Mouse (Mus musculus) spleen, adult 2 months (tissue): ENCODE data around the gene Adra2c. TPM values are rescaled to one million over a fixed set of nuclear protein-coding genes. Genes with fewer than 3 reads are reported as not detected.

Source experiments
- DNase-seq, 2 experiments: peaks; one replicate each; pipeline versions ENCODE4 v3.0.0 to v3.0.0-alpha.2; 2012 to 2021; ENCODE audit warnings: low spot score in 2 of 2, low read depth in 1 of 2
- H3K27ac ChIP-seq: fragments of 200-500 bp; 2 replicates; pipeline ENCODE4 v1.5.1; 2012; ENCODE audit warnings: low read length, inconsistent platforms; ENCODE audit not compliant: insufficient read depth
- H3K27me3 ChIP-seq: fragments of 200-500 bp; 2 replicates; pipeline ENCODE4 v1.6.1; 2012; ENCODE audit warnings: mild to moderate bottlenecking, moderate library complexity, low read length, inconsistent platforms; ENCODE audit not compliant: control insufficient read depth, insufficient read depth
- H3K36me3 ChIP-seq: fragments of 200-500 bp; 2 replicates; pipeline ENCODE4 v1.6.1; 2012; ENCODE audit warnings: mild to moderate bottlenecking, low read length, inconsistent platforms; ENCODE audit not compliant: control insufficient read depth, insufficient read depth
- H3K4me1 ChIP-seq: fragments of 200-500 bp; 2 replicates; pipeline ENCODE4 v1.6.1; 2011; ENCODE audit warnings: inconsistent platforms; ENCODE audit not compliant: control insufficient read depth, insufficient read depth, insufficient read length
- H3K4me3 ChIP-seq: fragments of 200-500 bp; 2 replicates; pipeline ENCODE4 v1.5.1; 2011; ENCODE audit warnings: mild to moderate bottlenecking, inconsistent platforms; ENCODE audit not compliant: insufficient read depth, insufficient read length; ENCODE audit errors: extremely low read depth
- CTCF ChIP-seq: fragments of 200-500 bp; IDR thresholded peaks from 2 replicates; pipeline ENCODE4 v1.5.1; 2011; ENCODE audit warnings: mild to moderate bottlenecking, inconsistent platforms; ENCODE audit not compliant: insufficient read depth, insufficient read length, insufficient replicate concordance; ENCODE audit errors: extremely low read depth
- POLR2A ChIP-seq: fragments of 200-500 bp; IDR thresholded peaks from 2 replicates; pipeline ENCODE4 v1.6.1; 2011; ENCODE audit warnings: low read depth, low read length, inconsistent platforms
- whole genome bisulfite sequencing: fragments of 180-500 bp; shearing (Covaris S2); methylation state at CpG from one replicate; pipeline ENCODE4 v1.1.7; 2018; 5-methylcytosine and 5-hydroxymethylcytosine counted together
- polyA plus RNA-seq: library from polyadenylated mRNA; depleted of rRNA; stranded (reverse); fragments of >200 nt; gene quantifications from 2 replicates; pipeline ENCODE4 v1.2.3, GENCODE M21; 2012

Gene Adra2c
- polyA plus RNA-seq, 1 experiment = 0.28 TPM

GRCm38 (mm10) chr5:35306692-35307091 is 28.6 kb downstream of the Adra2c start:
- Histone ChIP-seq H3K27ac (no peak overlapping the region), H3K4me1 (no peaks in the 10 kb centered on the region), H3K27me3 (no peaks in the 10 kb centered on the region), H3K4me3 (no peak overlapping the region), H3K36me3 (no peaks in the 10 kb centered on the region)
- DNase-seq = no peak
- TF ChIP-seq POLR2A = no peak
- TF ChIP-seq CTCF = no peak
- WGBS = 91% methylated on average over 1 of the region's 1 CpGs

- H3K27me3 ChIP-seq = no peaks in the 10 kb centered on the region
- no peak for TF ChIP-seq POLR2A
- TF ChIP-seq CTCF = no peak
- H3K4me3 ChIP-seq = no peak overlapping the region
- WGBS = 53% methylated on average over 7 of the region's 7 CpGs
- no peak for DNase-seq
- H3K27ac ChIP-seq = no peak overlapping the region
- H3K36me3 ChIP-seq = no peaks in the 10 kb centered on the region
- H3K4me1 ChIP-seq = peaks cover 6% of the 10 kb centered on the region; the same call in 1 of the 2 replicates
Observed at GRCm38 (mm10) chr5:35309853-35310252, 31.7 kb downstream of the Adra2c start.

- H3K36me3 ChIP-seq = no peaks in the 10 kb centered on the region
- WGBS = 58% methylated on average over 5 of the region's 5 CpGs
- TF ChIP-seq POLR2A (no peak), CTCF (no peak)
Observed at GRCm38 (mm10) chr5:35311738-35312250, 33.7 kb downstream of the Adra2c start.

GRCm38 (mm10) chr5:35313231-35313821 is 35.2 kb downstream of the Adra2c start:
- H3K4me3 ChIP-seq = peak overlapping the region; percentile 29; the same call in 1 of the 2 replicates
- no peaks in the 10 kb centered on the region for H3K27me3 ChIP-seq
- WGBS = 1% methylated on average over 21 of the region's 21 CpGs
- DNase-seq = peak in 1 of 2 experiments; percentile 27
- H3K36me3 ChIP-seq = no peaks in the 10 kb centered on the region
- H3K4me1 ChIP-seq = peaks cover 6% of the 10 kb centered on the region; the same call in 1 of the 2 replicates
- no peak for TF ChIP-seq CTCF
- no peak for TF ChIP-seq POLR2A
- no peak overlapping the region for H3K27ac ChIP-seq

More at GRCm38 (mm10) chr5:35311738-35312250, 33.7 kb downstream of the Adra2c start:
- Histone ChIP-seq H3K27ac (no peak overlapping the region), H3K4me3 (no peak overlapping the region), H3K4me1 (peaks cover 6% of the 10 kb centered on the region; the same call in 1 of the 2 replicates), H3K27me3 (no peaks in the 10 kb centered on the region)
- no peak for DNase-seq

GRCm38 (mm10) chr5:35313826-35314586 is 35.9 kb downstream of the Adra2c start:
- peak in 1 of 2 experiments; percentile 22 for DNase-seq
- Histone ChIP-seq H3K4me1 (peaks cover 6% of the 10 kb centered on the region; the same call in 1 of the 2 replicates), H3K4me3 (no peak overlapping the region), H3K27me3 (no peaks in the 10 kb centered on the region), H3K36me3 (no peaks in the 10 kb centered on the region), H3K27ac (no peak overlapping the region)
- 11% methylated on average over 18 of the region's 18 CpGs for WGBS
- TF ChIP-seq POLR2A (no peak), CTCF (no peak)

- Histone ChIP-seq H3K27ac (no peak overlapping the region), H3K36me3 (no peaks in the 10 kb centered on the region)
- no peak for DNase-seq
Observed at GRCm38 (mm10) chr5:35314629-35315028, 36.5 kb downstream of the Adra2c start.

More at GRCm38 (mm10) chr5:35314629-35315028, 36.5 kb downstream of the Adra2c start:
- Histone ChIP-seq H3K27me3 (no peaks in the 10 kb centered on the region), H3K4me1 (peaks cover 6% of the 10 kb centered on the region; the same call in 1 of the 2 replicates), H3K4me3 (no peak overlapping the region)
- TF ChIP-seq POLR2A (no peak), CTCF (no peak)
- 29% methylated on average over 3 of the region's 3 CpGs for WGBS
